Mouse (Mus musculus): Measurements from ENCODE around the gene Tprkb.
"Not testable (repeated sequence)": the region's sequence is repeated elsewhere in the genome, so short reads cannot be mapped to it uniquely, and the experiment has no call there.

Gene Tprkb

GRCm38 (mm10) chr6:85973336-85973735, 61.7 kb downstream of the Tprkb start:
- DNase-seq (ENCODE audit: low spot score), result no peak

DNA sequence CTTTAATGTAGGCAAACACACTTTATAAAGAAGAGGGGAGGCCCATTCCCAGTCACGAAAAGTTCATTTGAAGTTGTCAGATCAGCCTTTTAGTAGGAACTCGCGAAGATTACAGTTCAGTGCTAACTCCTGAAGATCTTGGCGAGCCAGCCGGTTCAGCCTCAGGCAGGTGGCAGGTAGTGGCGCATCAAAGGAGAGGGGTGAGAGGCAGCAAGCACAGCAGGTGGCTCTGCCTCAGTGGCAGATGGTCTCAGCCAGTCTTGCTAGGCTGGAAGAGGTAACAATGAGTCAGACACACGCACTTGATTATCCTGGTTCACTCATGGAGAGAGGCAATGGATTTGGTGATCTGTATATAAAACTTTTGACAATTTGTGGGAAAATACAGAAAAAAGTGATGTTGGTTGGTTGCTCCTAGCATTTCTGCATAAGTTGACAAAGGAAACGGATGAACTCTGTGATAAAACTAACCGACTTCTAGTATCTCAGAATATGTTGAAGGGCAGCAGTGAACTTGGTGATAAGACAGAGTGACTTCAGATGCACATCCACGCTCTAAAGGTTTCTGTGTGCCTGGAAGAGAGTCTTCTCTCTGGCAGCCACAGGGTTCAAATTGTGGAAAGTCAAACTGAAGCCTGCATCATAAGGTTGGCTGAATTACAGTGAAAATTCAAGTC, 63.4 kb downstream of the Tprkb start:
- no peak for DNase-seq (ENCODE audit: low spot score)

DNA sequence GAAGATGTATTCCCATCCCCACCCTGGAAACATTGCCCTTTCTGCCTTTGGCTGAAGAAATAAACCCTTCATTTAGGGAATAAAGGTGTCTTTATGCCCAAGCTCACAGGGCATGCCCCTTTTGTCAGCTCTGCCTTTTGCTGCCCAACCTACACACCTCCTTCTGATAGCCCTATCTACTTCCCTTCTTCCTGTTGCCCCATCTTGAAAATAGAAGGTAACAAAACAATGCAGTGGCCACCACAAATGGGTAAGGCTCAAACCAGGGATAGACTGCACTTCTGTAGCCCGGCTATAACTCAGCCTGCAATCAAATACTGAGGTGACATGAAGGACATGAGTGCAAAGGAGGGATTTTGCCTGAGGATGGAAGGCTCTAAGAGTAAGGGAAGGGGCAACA, 64.1 kb downstream of the Tprkb start:
- DNase-seq (ENCODE audit: low spot score), result no peak

DNA sequence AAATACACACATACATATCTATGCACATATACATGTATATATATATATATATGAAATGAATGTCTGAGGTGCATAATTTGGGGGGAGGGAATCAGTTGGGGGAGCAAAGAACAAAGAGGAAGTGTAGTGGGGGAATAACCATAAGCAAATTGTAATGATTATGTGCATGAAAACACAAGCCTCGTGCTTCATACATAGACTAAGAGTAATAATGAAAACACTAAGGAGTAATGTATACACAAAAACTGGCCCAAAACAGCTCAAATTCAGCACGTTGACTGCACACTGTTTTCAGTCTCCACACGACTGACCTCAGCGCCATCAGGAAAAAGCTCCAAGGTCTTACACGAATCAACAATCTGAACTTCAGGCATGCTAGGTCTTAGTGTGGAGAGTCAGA, 64.6 kb downstream of the Tprkb start:
- DNase-seq (ENCODE audit: low spot score), result no peak

- not testable (repeated sequence) for DNase-seq (ENCODE audit: low spot score)
Observed at GRCm38 (mm10) chr6:85978736-85979135, 67.1 kb downstream of the Tprkb start.
